Comparison of ENCODE assay signal across 19 mouse cellular contexts in genomic region chr6:146955475-146955874, GRCm38 (mm10). TPM values are rescaled to one million over a fixed set of nuclear protein-coding genes. Genes with fewer than 3 reads are reported as not detected.
DNase-seq lines count a peak whose midpoint lies in the region; ATAC-seq lines count a peak whose summit lies in the region.
"Had no signal": no experiment of that assay in that cellular context is flagged by ENCODE, and none has a peak within 500 bp of the region (broad histone marks: within the 10 kb centered on the region; RNA-seq: fewer than 3 reads in every experiment).

No protein-coding gene starts in this region.

- no peaks in the 10 kb centered on the region for H3K9me3 ChIP-seq in kidney, embryonic 15.5 days (replicated peaks)
- no peaks in the 10 kb centered on the region for H3K9me3 ChIP-seq in kidney, embryonic 16.5 days (ENCODE audit: low read length)
- no peaks in the 10 kb centered on the region for H3K9me3 ChIP-seq in liver, embryonic 13.5 days (replicated peaks)
- H3K9me3 ChIP-seq: embryonic facial prominence, embryonic 15.5 days; forebrain, embryonic 12.5 days; stomach, embryonic 15.5 days had no signal

- H3K36me3 ChIP-seq in kidney, embryonic 15.5 days: no peaks in the 10 kb centered on the region
- no peaks in the 10 kb centered on the region for H3K36me3 ChIP-seq in kidney, embryonic 16.5 days (ENCODE audit: insufficient read depth, low read length)
- H3K36me3 ChIP-seq in liver, embryonic 13.5 days: no peaks in the 10 kb centered on the region
- H3K36me3 ChIP-seq: embryonic facial prominence, embryonic 15.5 days; forebrain, embryonic 12.5 days; stomach, embryonic 15.5 days had no signal

- no peak overlapping the region for H3K4me3 ChIP-seq in kidney, embryonic 15.5 days (replicated peaks)
- no peak overlapping the region for H3K4me3 ChIP-seq in kidney, embryonic 16.5 days (ENCODE audit: low read length)
- no peak overlapping the region for H3K4me3 ChIP-seq in liver, embryonic 13.5 days (replicated peaks)
- H3K4me3 ChIP-seq: embryonic facial prominence, embryonic 15.5 days; forebrain, embryonic 12.5 days; stomach, embryonic 15.5 days had no signal

- H3K9ac ChIP-seq in kidney, embryonic 15.5 days: no peak overlapping the region
- H3K9ac ChIP-seq in kidney, embryonic 16.5 days (replicated peaks; ENCODE audit: low read length): no peak overlapping the region
- no peak overlapping the region for H3K9ac ChIP-seq in liver, embryonic 13.5 days
- H3K9ac ChIP-seq: embryonic facial prominence, embryonic 15.5 days; forebrain, embryonic 12.5 days; stomach, embryonic 15.5 days had no signal

- DNase-seq in frontal cortex, adult 2 months (ENCODE audit: extremely low spot score in 1 of 2, low spot score in 1 of 2): no peak
- peak; percentile 27 for DNase-seq in MEL-GATA-1-ER (ENCODE audit: extremely low read depth, low read depth)
- no peak for DNase-seq in liver, embryonic 13.5 days
- DNase-seq in adrenal gland, postnatal 25 days: no peak
- DNase-seq in gastrocnemius, postnatal 4 days (ENCODE audit: low spot score in 2 of 2): no peak
- DNase-seq: adrenal gland, adult 8-10 months; kidney, adult 8-10 months; thymus, postnatal 14 days had no signal

- no peak overlapping the region for H3K4me2 ChIP-seq in kidney, embryonic 15.5 days
- H3K4me2 ChIP-seq in kidney, embryonic 16.5 days (replicated peaks; ENCODE audit: low read depth, low read length): no peak overlapping the region
- H3K4me2 ChIP-seq in liver, embryonic 13.5 days: peak overlapping the region; percentile 28
- H3K4me2 ChIP-seq: embryonic facial prominence, embryonic 15.5 days; forebrain, embryonic 12.5 days; stomach, embryonic 15.5 days had no signal

- peaks cover 33% of the 10 kb centered on the region for H3K4me1 ChIP-seq in kidney, embryonic 15.5 days
- peaks cover 30% of the 10 kb centered on the region for H3K4me1 ChIP-seq in kidney, embryonic 16.5 days (ENCODE audit: insufficient read depth, low read length)
- H3K4me1 ChIP-seq in liver, embryonic 13.5 days (replicated peaks): peaks cover 42% of the 10 kb centered on the region

- peak overlapping the region; percentile 45; the same call in 1 of the 2 replicates for H3K27ac ChIP-seq in kidney, embryonic 15.5 days
- H3K27ac ChIP-seq in kidney, embryonic 16.5 days (ENCODE audit: low read length): no peak overlapping the region
- peak overlapping the region; percentile 62 for H3K27ac ChIP-seq in liver, embryonic 13.5 days
- H3K27ac ChIP-seq: embryonic facial prominence, embryonic 15.5 days; forebrain, embryonic 12.5 days; stomach, embryonic 15.5 days had no signal

- WGBS in kidney, embryonic 15.5 days: 73% methylated on average over 1 of the region's 1 CpGs
- WGBS in kidney, embryonic 16.5 days: 72% methylated on average over 1 of the region's 1 CpGs
- WGBS in liver, embryonic 13.5 days (ENCODE audit: insufficient replicate concordance): 18% methylated on average over 1 of the region's 1 CpGs

- peak; percentile 9 for ATAC-seq in frontal cortex, adult (ENCODE audit: low TSS enrichment)
- ATAC-seq in kidney, embryonic 15.5 days (replicated peaks; ENCODE audit: low FRiP score): no peak
- ATAC-seq in kidney, embryonic 16.5 days (ENCODE audit: low FRiP score, low TSS enrichment): no peak
- ATAC-seq in liver, embryonic 13.5 days (ENCODE audit: low read depth): peak; percentile 62

- H3K27me3 ChIP-seq in kidney, embryonic 15.5 days: no peaks in the 10 kb centered on the region
- no peaks in the 10 kb centered on the region for H3K27me3 ChIP-seq in kidney, embryonic 16.5 days (ENCODE audit: insufficient read depth, low read length)
- no peaks in the 10 kb centered on the region for H3K27me3 ChIP-seq in liver, embryonic 13.5 days
- H3K27me3 ChIP-seq: CH12.LX; embryonic facial prominence, embryonic 15.5 days; forebrain, embryonic 12.5 days; stomach, embryonic 15.5 days had no signal

RNA-seq across cellular contexts. Expression of gene 1700034J05Rik, which starts 1.3 kb away (rescaled TPM):
- polyA plus RNA-seq in frontal cortex, adult 2 months (2012; rRNA removed): not detected in 2 replicates
- polyA plus RNA-seq in kidney, embryonic 15.5 days (2015; fragmentation: Nextera tagmentation; extraction: Ambion mirVana): 0.22 and 0.36 TPM in 2 replicates
- 0.17 and 0.37 TPM in 2 replicates for polyA plus RNA-seq in kidney, embryonic 16.5 days (2015; fragmentation: Nextera tagmentation; extraction: Ambion mirVana)
- polyA plus RNA-seq in liver, embryonic 13.5 days (2015; fragmentation: Nextera tagmentation; extraction: Ambion mirVana): not detected in 2 replicates
- total RNA-seq in adrenal gland, postnatal 25 days (2021): not detected in 2 replicates
- total RNA-seq in gastrocnemius, postnatal 4 days (2021): not detected
- total RNA-seq: adrenal gland, adult 8-10 months; CH12.LX; layer of hippocampus, postnatal 14 days; left cerebral cortex, postnatal 36 days had no signal
- polyA plus RNA-seq: cerebellum, adult 2 months; cortical plate, adult 2 months; forebrain, embryonic 12.5 days had no signal

Comparison
In these comparisons a context has a peak if more than half of its experiments do, and no peak if none do; other contexts are left out.
1. ATAC-seq: peak in frontal cortex, adult (single experiment) and liver, embryonic 13.5 days (single experiment); none in kidney, embryonic 15.5 days (single experiment) and kidney, embryonic 16.5 days (single experiment).